Mouse (Mus musculus): ENCODE results near the gene Gm21820. TPM values are rescaled to one million over a fixed set of nuclear protein-coding genes. Genes with fewer than 3 reads are reported as not detected.
"Not testable (repeated sequence)": the region's sequence is repeated elsewhere in the genome, so short reads cannot be mapped to it uniquely, and the experiment has no call there.

Gene Gm21820
- not detected in 2 replicates for total RNA-seq (2017)

GRCm38 (mm10) chrY:5249341-5249740 lies at the start of gene Gm21820:
Gm21820 (minus strand) TSS chrY:5249441.
- not testable (repeated sequence) for ATAC-seq (replicated peaks in 1 of 2; ENCODE audit: insufficient read depth in 1 of 2, low FRiP score in 2 of 2, low TSS enrichment in 1 of 2, low read depth in 1 of 2, poor library complexity in 2 of 2, severe bottlenecking in 2 of 2)

Other genes starting within 250 kb of the Gm21820 start
- gene Gm20918, start 205.5 kb downstream of the Gm21820 start, total RNA-seq (2017), result not detected in 2 replicates

All from hematopoietic stem cell, adult 5-6 weeks (primary cell).